9 mouse cellular contexts compared by ENCODE assay signal in genomic region chr10:26494380-26494781, GRCm38 (mm10).
A peak's percentile ranks its signal among the peaks of the same experiment; 100 is the strongest.
DNase-seq lines count a peak whose midpoint lies in the region; ATAC-seq and TF ChIP-seq lines count a peak whose summit lies in the region.
"Had no signal": no experiment of that assay in that cellular context is flagged by ENCODE, and none has a peak within 500 bp of the region (broad histone marks: within the 10 kb centered on the region; RNA-seq: fewer than 3 reads in every experiment).

No protein-coding gene starts in this region.

- no peaks in the 10 kb centered on the region for H3K79me2 ChIP-seq in heart, adult 2 months (replicated peaks; ENCODE audit: control insufficient read depth, insufficient read depth, low read length)

- DNase-seq in heart, adult 2 months, result peak; percentile 8 to 34
- DNase-seq in heart, adult 9 months (ENCODE audit: low spot score in 2 of 2), result no peak
- DNase-seq in NIH3T3 (ENCODE audit: low read depth), result peak; percentile 80
- peak; percentile 47 for DNase-seq in embryonic facial prominence, embryonic 10.5 days (ENCODE audit: low spot score)
- peak; percentile 23 for DNase-seq in limb, embryonic 14.5 days (ENCODE audit: low spot score)
- peak; percentile 91 for DNase-seq in naive thymus-derived CD4-positive, alpha-beta T cell, adult 2 months (ENCODE audit: low read depth)
- DNase-seq in thymus, postnatal 10 days (ENCODE audit: low spot score in 2 of 2), result peak; percentile 22 to 46

- 35% methylated on average over 9 of the region's 9 CpGs for WGBS in heart, adult 2 months
- 66% methylated on average over 9 of the region's 9 CpGs for WGBS in embryonic facial prominence, embryonic 10.5 days
- WGBS in intestine, embryonic 15.5 days, result 36% methylated on average over 9 of the region's 9 CpGs
- WGBS in limb, embryonic 14.5 days, result 66% methylated on average over 9 of the region's 9 CpGs

- intact Hi-C loops in heart, adult 2 months (cut with DNase I), result loop anchor here (5.0 to 10.0 kb wide), 3 partner anchors 122 to 500 kb away; no protein-coding TSS in a partner anchor

- no peak for TF ChIP-seq POLR2A in heart, adult 2 months (IDR thresholded peaks at IDR 0.05; ENCODE audit: insufficient read depth, low read depth, low read length)
- TF ChIP-seq POLR2A in limb, embryonic 14.5 days (IDR thresholded peaks at IDR 0.05; ENCODE audit: borderline replicate concordance, extremely low read depth, insufficient read depth, insufficient read length), result no peak

- ATAC-seq in intestine, embryonic 15.5 days, result peak; percentile 96
- ATAC-seq in limb, embryonic 14.5 days (ENCODE audit: low FRiP score, low read depth), result no peak

- H3K36me3 ChIP-seq in heart, adult 2 months (ENCODE audit: control insufficient read depth, insufficient read depth, low read length), result no peaks in the 10 kb centered on the region
- H3K36me3 ChIP-seq in embryonic facial prominence, embryonic 10.5 days (replicated peaks), result no peaks in the 10 kb centered on the region
- no peaks in the 10 kb centered on the region for H3K36me3 ChIP-seq in intestine, embryonic 15.5 days
- no peaks in the 10 kb centered on the region for H3K36me3 ChIP-seq in limb, embryonic 14.5 days (ENCODE audit: control insufficient read depth, insufficient read depth, low read length)
- H3K36me3 ChIP-seq: limb, embryonic 13.5 days had no signal

- H3K27ac ChIP-seq in heart, adult 2 months, result no peak overlapping the region
- no peak overlapping the region for H3K27ac ChIP-seq in embryonic facial prominence, embryonic 10.5 days (replicated peaks)
- no peak overlapping the region for H3K27ac ChIP-seq in intestine, embryonic 15.5 days
- no peak overlapping the region for H3K27ac ChIP-seq in limb, embryonic 14.5 days (replicated peaks; ENCODE audit: low read depth, low read length)
- H3K27ac ChIP-seq: limb, embryonic 13.5 days had no signal

- H3K9me3 ChIP-seq in embryonic facial prominence, embryonic 10.5 days, result no peaks in the 10 kb centered on the region
- no peaks in the 10 kb centered on the region for H3K9me3 ChIP-seq in intestine, embryonic 15.5 days
- no peaks in the 10 kb centered on the region for H3K9me3 ChIP-seq in limb, embryonic 14.5 days (ENCODE audit: control insufficient read depth, low read length)

- no peak for TF ChIP-seq EP300 in heart, adult 2 months (IDR thresholded peaks at IDR 0.05; ENCODE audit: insufficient read depth, low read depth, low read length)

- H3K4me1 ChIP-seq in heart, adult 2 months (ENCODE audit: control insufficient read depth, insufficient read depth, low read length), result no peaks in the 10 kb centered on the region
- H3K4me1 ChIP-seq in embryonic facial prominence, embryonic 10.5 days, result no peaks in the 10 kb centered on the region
- H3K4me1 ChIP-seq in intestine, embryonic 15.5 days (replicated peaks), result no peaks in the 10 kb centered on the region
- H3K4me1 ChIP-seq in limb, embryonic 14.5 days (ENCODE audit: control insufficient read depth, insufficient read depth, low read length), result no peaks in the 10 kb centered on the region
- H3K4me1 ChIP-seq: limb, embryonic 13.5 days had no signal

- no peak overlapping the region for H3K4me2 ChIP-seq in intestine, embryonic 15.5 days (replicated peaks)
- no peak overlapping the region for H3K4me2 ChIP-seq in limb, embryonic 14.5 days (replicated peaks; ENCODE audit: low read depth, low read length, severe bottlenecking)
- H3K4me2 ChIP-seq: limb, embryonic 13.5 days had no signal

- H3K4me3 ChIP-seq in heart, adult 2 months, result no peak overlapping the region
- H3K4me3 ChIP-seq in embryonic facial prominence, embryonic 10.5 days, result no peak overlapping the region
- no peak overlapping the region for H3K4me3 ChIP-seq in intestine, embryonic 15.5 days (replicated peaks)
- H3K4me3 ChIP-seq in limb, embryonic 14.5 days (replicated peaks; ENCODE audit: low read length), result no peak overlapping the region
- H3K4me3 ChIP-seq: limb, embryonic 13.5 days had no signal

- no peaks in the 10 kb centered on the region for H3K27me3 ChIP-seq in heart, adult 2 months (ENCODE audit: control insufficient read depth, insufficient read depth, low read length)
- no peaks in the 10 kb centered on the region for H3K27me3 ChIP-seq in embryonic facial prominence, embryonic 10.5 days (replicated peaks; ENCODE audit: low read depth, poor library complexity, severe bottlenecking)
- no peaks in the 10 kb centered on the region for H3K27me3 ChIP-seq in intestine, embryonic 15.5 days (replicated peaks)
- H3K27me3 ChIP-seq in limb, embryonic 14.5 days (ENCODE audit: control insufficient read depth, insufficient read depth, low read length), result no peaks in the 10 kb centered on the region
- H3K27me3 ChIP-seq: limb, embryonic 13.5 days had no signal

- peak; percentile 82 for TF ChIP-seq CTCF in heart, adult 2 months (IDR thresholded peaks at IDR 0.05)

- H3K9ac ChIP-seq in heart, adult 2 months (ENCODE audit: low read depth, low read length), result no peak overlapping the region
- H3K9ac ChIP-seq in intestine, embryonic 15.5 days, result no peak overlapping the region
- no peak overlapping the region for H3K9ac ChIP-seq in limb, embryonic 14.5 days (ENCODE audit: low read depth, low read length, severe bottlenecking)
- H3K9ac ChIP-seq: limb, embryonic 13.5 days had no signal

Comparison
In these comparisons a context has a peak if more than half of its experiments do, and no peak if none do; other contexts are left out.
1. DNase-seq: peak in heart, adult 2 months (2 of 2), NIH3T3 (single experiment), embryonic facial prominence, embryonic 10.5 days (single experiment), limb, embryonic 14.5 days (single experiment), naive thymus-derived CD4-positive, alpha-beta T cell, adult 2 months (single experiment) and thymus, postnatal 10 days (2 of 2); none in heart, adult 9 months (0 of 2).